Comparison of ENCODE assay signal across 8 mouse cellular contexts in the genomic region with DNA sequence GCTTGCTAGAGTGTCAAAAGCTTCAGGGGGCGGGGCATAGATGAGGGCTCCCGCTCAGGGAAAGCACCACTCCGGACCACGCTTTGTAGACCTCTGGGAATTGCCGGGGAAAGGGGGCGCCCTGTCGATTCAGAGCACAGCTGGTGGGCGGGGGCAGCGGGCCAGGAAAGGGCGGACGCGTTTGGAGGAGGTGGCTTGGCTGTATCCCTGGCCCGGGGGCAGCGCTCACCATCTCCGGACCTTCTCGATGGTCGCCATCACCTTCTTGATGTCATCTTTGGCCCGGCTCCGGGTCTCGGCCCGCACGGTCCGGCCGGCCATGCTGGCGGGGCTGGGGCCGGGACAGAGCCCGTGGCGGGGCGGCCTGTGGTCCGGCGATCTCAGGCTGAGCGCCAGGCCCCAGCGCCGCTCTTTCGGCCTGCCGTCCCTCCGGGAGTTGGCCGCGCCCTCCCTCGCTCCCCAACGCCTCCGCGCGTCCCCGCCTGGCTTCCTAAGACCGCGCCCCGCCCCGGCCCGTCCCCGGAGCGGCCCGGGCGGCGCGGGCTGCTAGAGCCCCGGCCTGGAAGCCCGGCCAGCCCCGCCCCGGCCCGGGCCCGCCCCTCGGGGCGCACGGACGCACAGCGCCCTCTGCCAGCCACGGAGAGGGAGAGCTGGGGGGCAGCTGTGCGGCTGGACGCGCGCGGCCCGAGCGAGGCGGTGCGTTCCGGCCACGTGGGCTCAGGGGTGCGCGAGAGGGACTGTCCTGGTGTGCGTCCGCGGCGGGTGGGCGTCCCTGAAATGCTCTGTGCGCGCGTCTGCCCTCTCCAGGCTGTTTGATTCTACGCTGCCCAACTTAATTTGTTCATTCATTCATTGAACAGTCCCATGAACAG. TPM values are rescaled to one million over a fixed set of nuclear protein-coding genes. Genes with fewer than 3 reads are reported as not detected.
DNase-seq lines count a peak whose midpoint lies in the region; ATAC-seq and TF ChIP-seq lines count a peak whose summit lies in the region.

Gene Bcl7c, minus strand, starts transcription at position 727 of the 872 bp plus-strand sequence.

- DNase-seq in G1E (ENCODE audit: low spot score), result peak; percentile 90
- peak; percentile 83 for DNase-seq in cerebellum, adult 11 months
- peak; percentile 93 for DNase-seq in forebrain, embryonic 14.5 days (ENCODE audit: low spot score)
- DNase-seq in heart, postnatal 10 days, result peak; percentile 93
- DNase-seq in large intestine, adult 2 months (ENCODE audit: low read depth, low spot score), result peak; percentile 68
- peak; percentile 89 to 93 for DNase-seq in lung, adult 18-20 months
- DNase-seq in testis, postnatal 10 days (ENCODE audit: low spot score), result peak; percentile 94

- H3K4me3 ChIP-seq in G1E (ENCODE audit: low read depth, low read length), result peak within 1 kb of the TSS; percentile 80
- H3K4me3 ChIP-seq in forebrain, embryonic 14.5 days (ENCODE audit: low read depth, low read length), result peak within 1 kb of the TSS; percentile 78
- peak within 1 kb of the TSS; percentile 75 for H3K4me3 ChIP-seq in neural tube, embryonic 14.5 days (ENCODE audit: low read depth, low read length)

- H3K9ac ChIP-seq in forebrain, embryonic 14.5 days (ENCODE audit: low read length), result peak within 1 kb of the TSS; percentile 89
- peak within 1 kb of the TSS; percentile 83 for H3K9ac ChIP-seq in neural tube, embryonic 14.5 days (replicated peaks; ENCODE audit: low read depth, low read length)

- peak within 1 kb of the TSS; percentile 61 for H3K4me2 ChIP-seq in forebrain, embryonic 14.5 days (ENCODE audit: low read length)
- peak within 1 kb of the TSS; percentile 75 for H3K4me2 ChIP-seq in neural tube, embryonic 14.5 days (ENCODE audit: low read depth, low read length)

- under 1% methylated on average over 48 of the region's 90 CpGs for WGBS in forebrain, embryonic 14.5 days
- WGBS in large intestine, adult 2 months, result 2% methylated on average over 79 of the region's 90 CpGs
- WGBS in neural tube, embryonic 14.5 days, result under 1% methylated on average over 64 of the region's 90 CpGs

- H3K27me3 ChIP-seq in G1E (ENCODE audit: insufficient read depth, low read length), result no peaks in the 10 kb centered on the region
- no peaks in the 10 kb centered on the region for H3K27me3 ChIP-seq in forebrain, embryonic 14.5 days (replicated peaks; ENCODE audit: control insufficient read depth, insufficient read depth, low read length)
- H3K27me3 ChIP-seq in neural tube, embryonic 14.5 days (ENCODE audit: control insufficient read depth, insufficient read depth, low read length), result no peaks in the 10 kb centered on the region

- ATAC-seq in G1E (ENCODE audit: extremely low read depth, insufficient number of reproducible peaks, low FRiP score, poor library complexity, severe bottlenecking), result peak; percentile 70
- peak; percentile 82 for ATAC-seq in forebrain, embryonic 14.5 days
- ATAC-seq in neural tube, embryonic 14.5 days (ENCODE audit: low read depth), result peak; percentile 87

- TF ChIP-seq CTCF in G1E (IDR thresholded peaks at IDR 0.05; ENCODE audit: low read depth, low read length), result no peak

- peaks cover 59% of the 10 kb centered on the region for H3K4me1 ChIP-seq in G1E (ENCODE audit: insufficient read depth, low read depth, low read length)
- H3K4me1 ChIP-seq in forebrain, embryonic 14.5 days (ENCODE audit: control insufficient read depth, insufficient read depth, low read length), result peaks cover 12% of the 10 kb centered on the region
- peaks cover 14% of the 10 kb centered on the region for H3K4me1 ChIP-seq in neural tube, embryonic 14.5 days (ENCODE audit: control insufficient read depth, insufficient read depth, low read length)

- peak within 1 kb of the TSS; percentile 95 for H3K27ac ChIP-seq in forebrain, embryonic 14.5 days (ENCODE audit: low read depth, low read length)
- H3K27ac ChIP-seq in neural tube, embryonic 14.5 days (ENCODE audit: low read depth, low read length), result peak within 1 kb of the TSS; percentile 92

- intact Hi-C loops in heart, postnatal 10 days (cut with DNase I), result loop anchor here (1.0 to 5.0 kb wide), 3 partner anchors 17 to 91 kb away; partner anchors contain the start of gene Zfp629

- H3K9me3 ChIP-seq in G1E (replicated peaks), result no peaks in the 10 kb centered on the region
- H3K9me3 ChIP-seq in forebrain, embryonic 14.5 days (replicated peaks; ENCODE audit: control insufficient read depth, low read length), result no peaks in the 10 kb centered on the region
- H3K9me3 ChIP-seq in neural tube, embryonic 14.5 days (ENCODE audit: control insufficient read depth, low read length), result no peaks in the 10 kb centered on the region

- peaks cover 40% of the 10 kb centered on the region for H3K36me3 ChIP-seq in G1E (replicated peaks)
- H3K36me3 ChIP-seq in forebrain, embryonic 14.5 days (ENCODE audit: control insufficient read depth, insufficient read depth, low read length), result peaks cover 25% of the 10 kb centered on the region
- H3K36me3 ChIP-seq in neural tube, embryonic 14.5 days (ENCODE audit: control insufficient read depth, insufficient read depth, low read length), result 0 out of 2 replicates have a peak, but pooled peaks cover 12% of the 10 kb centered on the region

RNA-seq across cellular contexts. Expression of gene Bcl7c, which starts in this region (rescaled TPM):
- 18.1 and 38.7 TPM in 2 replicates for total RNA-seq in G1E (2014; fragmentation: Nextera tagmentation)
- 28.2 and 36.8 TPM in 2 replicates for total RNA-seq in G1E (2017)
- 330 and 397 TPM in 2 replicates for polyA plus RNA-seq in G1E (2012)
- polyA plus RNA-seq in forebrain, embryonic 14.5 days (2014; fragmentation: Nextera tagmentation; extraction: Ambion mirVana), result 40.8 and 45.7 TPM in 2 replicates
- total RNA-seq in heart, postnatal 10 days (2021), result 10 to 100 TPM; 60.5 to 62.9 TPM
- polyA plus RNA-seq in large intestine, adult 2 months (2012; rRNA removed), result 17.5 and 21.2 TPM in 2 replicates
- 36.0 and 45.7 TPM in 2 replicates for polyA plus RNA-seq in neural tube, embryonic 14.5 days (2014; fragmentation: Nextera tagmentation; extraction: Ambion mirVana)

Comparison
In these comparisons a context has a peak if more than half of its experiments do, and no peak if none do; other contexts are left out.
1. Peak in every context shown above with its lines: DNase-seq, ATAC-seq, H3K4me3 ChIP-seq and H3K27ac ChIP-seq.